Mouse (Mus musculus) kidney, adult 2 months (tissue): ENCODE data around the gene Samd13.

Experiments
- CTCF ChIP-seq: fragments of 200-500 bp; conservative IDR thresholded peaks from 2 replicates; pipeline ENCODE4 v1.5.1; 2011; ENCODE audit warnings: low read depth, mild to moderate bottlenecking, control low read depth, low read length, moderate library complexity, mixed read lengths; ENCODE audit not compliant: insufficient read depth, insufficient read length
- POLR2A ChIP-seq: fragments of 200-500 bp; IDR thresholded peaks from one replicate; pipeline ENCODE4 v1.6.1; 2011; ENCODE audit warnings: low read depth, low read length, control low read depth

DNA sequence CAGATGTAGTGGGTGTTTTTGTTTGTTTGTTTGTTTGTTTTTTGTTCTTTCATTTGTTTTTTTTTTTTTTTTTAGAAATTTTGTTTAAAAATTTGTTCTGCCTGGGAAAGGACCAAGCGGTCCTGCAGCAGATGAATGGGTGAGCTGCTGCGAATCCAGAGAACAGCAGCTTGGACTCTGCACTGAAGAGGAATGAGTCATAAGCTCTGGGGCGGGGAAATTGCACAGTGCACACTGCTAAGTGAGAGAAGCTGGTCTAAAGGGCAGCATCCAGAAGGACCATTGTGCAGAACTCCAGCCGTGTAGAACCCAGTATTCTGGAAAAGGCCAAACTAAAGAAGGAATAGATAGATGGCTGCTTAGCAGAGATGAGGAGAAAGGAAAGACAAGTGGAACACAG lies 18.7 kb upstream of the Samd13 start:
- TF ChIP-seq CTCF (no peak), POLR2A (no peak)
